Mouse (Mus musculus): Measurements from ENCODE around the gene Gm4131. TPM values are rescaled to one million over a fixed set of nuclear protein-coding genes. Genes with fewer than 3 reads are reported as not detected.

Gene Gm4131
- total RNA-seq, 1 experiment from 2014 or later = not detected

GRCm38 (mm10) chr14:62555309-62555829 is 11.4 kb downstream of the Gm4131 start, which contains the start of gene Fam124a:
Fam124a (plus strand) TSS chr14:62555737.
- no peak for ATAC-seq (replicated peaks; ENCODE audit: insufficient number of reproducible peaks, low FRiP score, low TSS enrichment, poor library complexity, severe bottlenecking)

GRCm38 (mm10) chr14:62553786-62554185 is 12.9 kb downstream of the Gm4131 start:
- ATAC-seq (replicated peaks; ENCODE audit: insufficient number of reproducible peaks, low FRiP score, low TSS enrichment, poor library complexity, severe bottlenecking) = no peak

GRCm38 (mm10) chr14:62552771-62553170 is 13.9 kb downstream of the Gm4131 start:
- no peak for ATAC-seq (replicated peaks; ENCODE audit: insufficient number of reproducible peaks, low FRiP score, low TSS enrichment, poor library complexity, severe bottlenecking)

- ATAC-seq (replicated peaks; ENCODE audit: insufficient number of reproducible peaks, low FRiP score, low TSS enrichment, poor library complexity, severe bottlenecking) = no peak
Measured at GRCm38 (mm10) chr14:62550121-62550520, 16.6 kb downstream of the Gm4131 start.

GRCm38 (mm10) chr14:62546746-62547145 is 20.0 kb downstream of the Gm4131 start:
- no peak for ATAC-seq (replicated peaks; ENCODE audit: insufficient number of reproducible peaks, low FRiP score, low TSS enrichment, poor library complexity, severe bottlenecking)

- ATAC-seq (replicated peaks; ENCODE audit: insufficient number of reproducible peaks, low FRiP score, low TSS enrichment, poor library complexity, severe bottlenecking) = no peak
Measured at GRCm38 (mm10) chr14:62546296-62546695, 20.4 kb downstream of the Gm4131 start.

GRCm38 (mm10) chr14:62541751-62542150 is 25.0 kb downstream of the Gm4131 start:
- no peak for ATAC-seq (replicated peaks; ENCODE audit: insufficient number of reproducible peaks, low FRiP score, low TSS enrichment, poor library complexity, severe bottlenecking)

GRCm38 (mm10) chr14:62539834-62540233 is 26.9 kb downstream of the Gm4131 start:
- ATAC-seq (replicated peaks; ENCODE audit: insufficient number of reproducible peaks, low FRiP score, low TSS enrichment, poor library complexity, severe bottlenecking) = no peak

- ATAC-seq (replicated peaks; ENCODE audit: insufficient number of reproducible peaks, low FRiP score, low TSS enrichment, poor library complexity, severe bottlenecking) = no peak
Measured at GRCm38 (mm10) chr14:62536988-62537387, 29.7 kb downstream of the Gm4131 start.

- no peak for ATAC-seq (replicated peaks; ENCODE audit: insufficient number of reproducible peaks, low FRiP score, low TSS enrichment, poor library complexity, severe bottlenecking)
Measured at GRCm38 (mm10) chr14:62536127-62536526, 30.6 kb downstream of the Gm4131 start.

GRCm38 (mm10) chr14:62530951-62531350 is 35.8 kb downstream of the Gm4131 start:
- no peak for ATAC-seq (replicated peaks; ENCODE audit: insufficient number of reproducible peaks, low FRiP score, low TSS enrichment, poor library complexity, severe bottlenecking)

- no peak for ATAC-seq (replicated peaks; ENCODE audit: insufficient number of reproducible peaks, low FRiP score, low TSS enrichment, poor library complexity, severe bottlenecking)
Measured at GRCm38 (mm10) chr14:62512845-62513244, 53.9 kb downstream of the Gm4131 start.

- no peak for ATAC-seq (replicated peaks; ENCODE audit: insufficient number of reproducible peaks, low FRiP score, low TSS enrichment, poor library complexity, severe bottlenecking)
Measured at GRCm38 (mm10) chr14:62509350-62509749, 57.4 kb downstream of the Gm4131 start.

- no peak for ATAC-seq (replicated peaks; ENCODE audit: insufficient number of reproducible peaks, low FRiP score, low TSS enrichment, poor library complexity, severe bottlenecking)
Measured at GRCm38 (mm10) chr14:62506261-62506660, 60.5 kb downstream of the Gm4131 start.

- ATAC-seq (replicated peaks; ENCODE audit: insufficient number of reproducible peaks, low FRiP score, low TSS enrichment, poor library complexity, severe bottlenecking) = no peak
Measured at GRCm38 (mm10) chr14:62497391-62497790, 69.3 kb downstream of the Gm4131 start.

GRCm38 (mm10) chr14:62496501-62496900 is 70.2 kb downstream of the Gm4131 start:
- ATAC-seq (replicated peaks; ENCODE audit: insufficient number of reproducible peaks, low FRiP score, low TSS enrichment, poor library complexity, severe bottlenecking) = no peak

- ATAC-seq (replicated peaks; ENCODE audit: insufficient number of reproducible peaks, low FRiP score, low TSS enrichment, poor library complexity, severe bottlenecking) = no peak
Measured at GRCm38 (mm10) chr14:62493456-62493855, 73.3 kb downstream of the Gm4131 start.

- ATAC-seq (replicated peaks; ENCODE audit: insufficient number of reproducible peaks, low FRiP score, low TSS enrichment, poor library complexity, severe bottlenecking) = no peak
Measured at GRCm38 (mm10) chr14:62492196-62492850, 74.4 kb downstream of the Gm4131 start.

GRCm38 (mm10) chr14:62488270-62488669 is 78.5 kb downstream of the Gm4131 start:
- ATAC-seq (replicated peaks; ENCODE audit: insufficient number of reproducible peaks, low FRiP score, low TSS enrichment, poor library complexity, severe bottlenecking) = no peak

- ATAC-seq (replicated peaks; ENCODE audit: insufficient number of reproducible peaks, low FRiP score, low TSS enrichment, poor library complexity, severe bottlenecking) = no peak
Measured at GRCm38 (mm10) chr14:62481381-62481780, 85.3 kb downstream of the Gm4131 start.

- no peak for ATAC-seq (replicated peaks; ENCODE audit: insufficient number of reproducible peaks, low FRiP score, low TSS enrichment, poor library complexity, severe bottlenecking)
Measured at GRCm38 (mm10) chr14:62479395-62479794, 87.3 kb downstream of the Gm4131 start.

All from monocyte, adult 5-6 weeks (primary cell).